In genomic region chr5:130203948-130204347, GRCm38 (mm10) we compare ENCODE assay signal across 14 mouse cellular contexts. TPM values are rescaled to one million over a fixed set of nuclear protein-coding genes. Genes with fewer than 3 reads are reported as not detected.
DNase-seq lines count a peak whose midpoint lies in the region; ATAC-seq and TF ChIP-seq lines count a peak whose summit lies in the region.
"Had no signal": no experiment of that assay in that cellular context is flagged by ENCODE, and none has a peak within 500 bp of the region (broad histone marks: within the 10 kb centered on the region; RNA-seq: fewer than 3 reads in every experiment).

No protein-coding gene starts in this region.

- no peak for TF ChIP-seq CTCF in gastrocnemius, adult 2 months (IDR thresholded peaks at IDR 0.05)
- no peak for TF ChIP-seq CTCF in liver, postnatal 0 days (IDR thresholded peaks at IDR 0.05; ENCODE audit: low read depth)
- no peak for TF ChIP-seq CTCF in midbrain, postnatal 0 days (IDR thresholded peaks at IDR 0.05)

- H3K36me3 ChIP-seq in liver, postnatal 0 days (replicated peaks; ENCODE audit: insufficient read depth, low read length), result peaks cover 35% of the 10 kb centered on the region
- H3K36me3 ChIP-seq in midbrain, postnatal 0 days (ENCODE audit: insufficient read depth, low read length), result peaks cover 21% of the 10 kb centered on the region

- no peaks in the 10 kb centered on the region for H3K9me3 ChIP-seq in liver, postnatal 0 days (ENCODE audit: low read length)
- no peaks in the 10 kb centered on the region for H3K9me3 ChIP-seq in midbrain, postnatal 0 days (ENCODE audit: low read length)
- H3K9me3 ChIP-seq: embryonic facial prominence, embryonic 12.5 days; hindbrain, embryonic 15.5 days; megakaryocyte, embryonic 14.5 days had no signal

- H3K4me3 ChIP-seq in gastrocnemius, adult 2 months, result no peak overlapping the region
- H3K4me3 ChIP-seq in liver, postnatal 0 days (ENCODE audit: low read depth, low read length), result no peak overlapping the region
- H3K4me3 ChIP-seq in midbrain, postnatal 0 days (ENCODE audit: low read depth, low read length), result no peak overlapping the region
- H3K4me3 ChIP-seq: embryonic facial prominence, embryonic 12.5 days; hindbrain, embryonic 15.5 days; megakaryocyte, embryonic 14.5 days had no signal

- ATAC-seq in liver, postnatal 0 days, result no peak
- ATAC-seq in midbrain, postnatal 0 days (ENCODE audit: low FRiP score), result no peak

- WGBS in liver, postnatal 0 days (ENCODE audit: insufficient replicate concordance), result 64% methylated on average over 4 of the region's 4 CpGs
- WGBS in midbrain, postnatal 0 days, result 85% methylated on average over 4 of the region's 4 CpGs

- no peak for DNase-seq in gastrocnemius, adult 2 months
- no peak for DNase-seq in gastrocnemius, postnatal 25 days
- DNase-seq in CD4-positive, CD25-positive, alpha-beta regulatory T cell, adult 2 months (ENCODE audit: low read depth, low spot score), result peak; percentile 43
- peak; percentile 62 for DNase-seq in adipocyte (ENCODE audit: low spot score)
- DNase-seq in liver, postnatal 0 days, result no peak
- no peak for DNase-seq in heart, postnatal 14 days
- DNase-seq in testis, postnatal 10 days (ENCODE audit: low spot score), result no peak
- DNase-seq in midbrain, postnatal 0 days (ENCODE audit: low spot score), result no peak
- DNase-seq: cerebellum, postnatal 10 days; heart, adult 18-20 months; right cerebral cortex, adult 18-20 months had no signal

- intact Hi-C loops in gastrocnemius, adult 2 months (cut with DNase I), result no loop called here
- intact Hi-C loops in heart, postnatal 14 days (cut with DNase I), result no loop called here

- no peak overlapping the region for H3K4me2 ChIP-seq in liver, postnatal 0 days (ENCODE audit: low read depth, low read length)
- no peak overlapping the region for H3K4me2 ChIP-seq in midbrain, postnatal 0 days (ENCODE audit: low read depth, low read length, poor library complexity, severe bottlenecking)
- H3K4me2 ChIP-seq: embryonic facial prominence, embryonic 12.5 days; hindbrain, embryonic 15.5 days had no signal

- H3K27me3 ChIP-seq in liver, postnatal 0 days (ENCODE audit: insufficient read depth, low read length), result no peaks in the 10 kb centered on the region
- H3K27me3 ChIP-seq in midbrain, postnatal 0 days (ENCODE audit: insufficient read depth, low read length), result no peaks in the 10 kb centered on the region
- H3K27me3 ChIP-seq: embryonic facial prominence, embryonic 12.5 days; hindbrain, embryonic 15.5 days; megakaryocyte, embryonic 14.5 days had no signal

- H3K9ac ChIP-seq in liver, postnatal 0 days (replicated peaks), result no peak overlapping the region
- no peak overlapping the region for H3K9ac ChIP-seq in midbrain, postnatal 0 days (replicated peaks; ENCODE audit: low read length, poor library complexity, severe bottlenecking)
- H3K9ac ChIP-seq: embryonic facial prominence, embryonic 12.5 days; hindbrain, embryonic 15.5 days had no signal

- peak overlapping the region; percentile 48 for H3K27ac ChIP-seq in gastrocnemius, adult 2 months
- peak overlapping the region; percentile 84 for H3K27ac ChIP-seq in liver, postnatal 0 days (ENCODE audit: low read depth)
- H3K27ac ChIP-seq in midbrain, postnatal 0 days (ENCODE audit: low read depth, low read length), result no peak overlapping the region
- H3K27ac ChIP-seq: embryonic facial prominence, embryonic 12.5 days; hindbrain, embryonic 15.5 days had no signal

- no peak for TF ChIP-seq EP300 in liver, postnatal 0 days (IDR thresholded peaks at IDR 0.05; ENCODE audit: low read depth)

- H3K4me1 ChIP-seq in liver, postnatal 0 days (ENCODE audit: insufficient read depth), result peaks cover 11% of the 10 kb centered on the region
- H3K4me1 ChIP-seq in midbrain, postnatal 0 days (ENCODE audit: insufficient read depth, low read length), result no peaks in the 10 kb centered on the region
- H3K4me1 ChIP-seq: embryonic facial prominence, embryonic 12.5 days; hindbrain, embryonic 15.5 days had no signal

RNA-seq across cellular contexts. Expression of gene Tmem248, which starts 12.9 kb away (rescaled TPM):
- 10 to 100 TPM; 42.9 to 46.7 TPM for total RNA-seq in gastrocnemius, adult 2 months (2021)
- total RNA-seq in gastrocnemius, postnatal 25 days (2021), result 10 to 100 TPM; 36.0 to 40.1 TPM
- polyA plus RNA-seq in liver, postnatal 0 days (2015; fragmentation: Nextera tagmentation; extraction: Ambion mirVana), result 28.1 and 30.7 TPM in 2 replicates
- total RNA-seq in heart, postnatal 14 days (2021), result 10 to 100 TPM; 31.7 to 33.0 TPM
- 46.9 and 50.1 TPM in 2 replicates for total RNA-seq in midbrain, postnatal 0 days (2014; rRNA removed)
- 28.6 and 31.6 TPM in 2 replicates for polyA plus RNA-seq in midbrain, postnatal 0 days (2015; fragmentation: Nextera tagmentation; extraction: Ambion mirVana)

RNA-seq across cellular contexts. Expression of gene Rabgef1, which starts 32.4 kb away (rescaled TPM):
- 100 to 1,000 TPM in 1 of 2 experiments, 10 to 100 TPM in 1; 90.5 to 140 TPM for total RNA-seq in gastrocnemius, adult 2 months (2021)
- 10 to 100 TPM; 71.7 to 81.0 TPM for total RNA-seq in gastrocnemius, postnatal 25 days (2021)
- 18.5 and 19.7 TPM in 2 replicates for polyA plus RNA-seq in liver, postnatal 0 days (2015; fragmentation: Nextera tagmentation; extraction: Ambion mirVana)
- 10 to 100 TPM; 17.8 to 20.8 TPM for total RNA-seq in heart, postnatal 14 days (2021)
- total RNA-seq in midbrain, postnatal 0 days (2014; rRNA removed), result 15.5 and 24.2 TPM in 2 replicates
- 31.3 and 34.1 TPM in 2 replicates for polyA plus RNA-seq in midbrain, postnatal 0 days (2015; fragmentation: Nextera tagmentation; extraction: Ambion mirVana)

RNA-seq across cellular contexts. Expression of gene Sbds, which starts 51.4 kb away (rescaled TPM):
- total RNA-seq in gastrocnemius, adult 2 months (2021), result 10 to 100 TPM; 27.5 to 34.5 TPM
- total RNA-seq in gastrocnemius, postnatal 25 days (2021), result 10 to 100 TPM; 25.5 to 25.6 TPM
- polyA plus RNA-seq in liver, postnatal 0 days (2015; fragmentation: Nextera tagmentation; extraction: Ambion mirVana), result 44.0 and 44.8 TPM in 2 replicates
- total RNA-seq in heart, postnatal 14 days (2021), result 10 to 100 TPM; 39.9 to 45.4 TPM
- total RNA-seq in midbrain, postnatal 0 days (2014; rRNA removed), result 16.6 and 20.3 TPM in 2 replicates
- 39.8 and 46.4 TPM in 2 replicates for polyA plus RNA-seq in midbrain, postnatal 0 days (2015; fragmentation: Nextera tagmentation; extraction: Ambion mirVana)

RNA-seq across cellular contexts. Expression of gene Tyw1, which starts 51.5 kb away (rescaled TPM):
- 1 to 10 TPM; 9.5 TPM for total RNA-seq in gastrocnemius, adult 2 months (2021)
- total RNA-seq in gastrocnemius, postnatal 25 days (2021), result 1 to 10 TPM; 8.7 to 8.8 TPM
- polyA plus RNA-seq in liver, postnatal 0 days (2015; fragmentation: Nextera tagmentation; extraction: Ambion mirVana), result 8.4 and 10.9 TPM in 2 replicates
- 1 to 10 TPM; 8.3 to 9.3 TPM for total RNA-seq in heart, postnatal 14 days (2021)
- 18.3 and 21.3 TPM in 2 replicates for total RNA-seq in midbrain, postnatal 0 days (2014; rRNA removed)
- 16.3 and 18.0 TPM in 2 replicates for polyA plus RNA-seq in midbrain, postnatal 0 days (2015; fragmentation: Nextera tagmentation; extraction: Ambion mirVana)

RNA-seq across cellular contexts. Expression of gene Kctd7, which starts 59.3 kb away (rescaled TPM):
- total RNA-seq in gastrocnemius, adult 2 months (2021), result 1 to 10 TPM; 2.4 to 2.9 TPM
- total RNA-seq in gastrocnemius, postnatal 25 days (2021), result 1 to 10 TPM; 2.8 to 3.9 TPM
- polyA plus RNA-seq in liver, postnatal 0 days (2015; fragmentation: Nextera tagmentation; extraction: Ambion mirVana), result 3.6 and 3.9 TPM in 2 replicates
- total RNA-seq in heart, postnatal 14 days (2021), result 1 to 10 TPM; 1.6 to 3.4 TPM
- total RNA-seq in midbrain, postnatal 0 days (2014; rRNA removed), result 19.5 and 22.3 TPM in 2 replicates
- polyA plus RNA-seq in midbrain, postnatal 0 days (2015; fragmentation: Nextera tagmentation; extraction: Ambion mirVana), result 12.2 and 14.3 TPM in 2 replicates

Comparison
In these comparisons a context has a peak if more than half of its experiments do, and no peak if none do; other contexts are left out.
1. DNase-seq: peak in CD4-positive, CD25-positive, alpha-beta regulatory T cell, adult 2 months (single experiment) and adipocyte (single experiment); none in gastrocnemius, adult 2 months (single experiment), gastrocnemius, postnatal 25 days (single experiment), liver, postnatal 0 days (single experiment), heart, postnatal 14 days (0 of 2), testis, postnatal 10 days (single experiment) and midbrain, postnatal 0 days (single experiment).